Mouse (Mus musculus) layer of hippocampus, postnatal 25 days (tissue): ENCODE measurements around the gene Tmem207. TPM values are rescaled to one million over a fixed set of nuclear protein-coding genes. Genes with fewer than 3 reads are reported as not detected.
"Not testable (repeated sequence)": the region's sequence is repeated elsewhere in the genome, so short reads cannot be mapped to it uniquely, and the experiment has no call there.

Source experiments
- DNase-seq, 2 experiments: peaks; one replicate each; pipeline ENCODE4 v3.0.0; 2022; ENCODE audit warnings: mixed read lengths in 2 of 2, low spot score in 1 of 2; ENCODE audit errors: extremely low spot score in 1 of 2
- total RNA-seq, 2 experiments: library from RNA; stranded (reverse); gene quantifications; 2 replicates each; pipeline ENCODE4 v1.2.3; 2021

Gene Tmem207
- not detected for total RNA-seq

DNA sequence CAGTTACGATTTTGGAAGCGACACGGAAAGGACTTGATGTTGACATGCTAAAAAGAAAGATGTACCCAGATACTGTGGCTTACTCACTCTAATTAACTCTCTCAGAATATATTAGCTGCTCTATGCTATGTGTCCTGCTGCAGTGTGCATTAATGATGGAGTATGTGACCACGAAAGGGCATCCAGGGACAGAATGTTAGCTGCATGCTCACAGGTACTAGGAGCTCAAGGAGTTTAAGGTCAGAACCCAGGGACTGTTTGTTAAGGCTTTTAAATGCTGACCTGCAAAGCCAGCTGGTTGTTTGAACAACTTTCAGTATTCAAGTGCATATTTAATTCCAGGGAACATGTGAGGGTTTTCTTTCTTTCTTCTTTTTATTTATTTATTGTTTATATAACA lies at the start of gene Tmem207:
Tmem207 (minus strand) TSS at position 101 of the 400 bp plus-strand sequence.
- no peak for DNase-seq

DNA sequence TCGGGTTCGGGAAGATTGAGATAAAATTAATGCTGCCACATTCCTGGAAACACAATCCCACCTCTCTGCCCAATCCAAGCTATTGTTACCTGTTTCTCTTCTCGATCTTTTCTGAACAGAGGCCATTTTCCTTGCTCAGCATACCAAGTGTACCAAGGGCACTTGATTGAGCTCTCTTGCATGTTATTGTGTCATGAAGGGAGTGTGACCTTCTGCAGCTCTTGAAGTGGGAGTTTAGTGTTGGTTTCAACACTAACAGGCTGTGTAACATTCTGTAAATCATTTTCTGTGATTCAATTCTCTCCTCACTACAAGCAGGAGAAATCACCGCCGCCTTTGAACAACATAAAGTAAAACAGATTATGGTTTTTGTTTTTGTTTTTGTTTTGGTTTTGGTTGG lies 47.6 kb upstream of the Tmem207 start:
- no peak for DNase-seq

DNA sequence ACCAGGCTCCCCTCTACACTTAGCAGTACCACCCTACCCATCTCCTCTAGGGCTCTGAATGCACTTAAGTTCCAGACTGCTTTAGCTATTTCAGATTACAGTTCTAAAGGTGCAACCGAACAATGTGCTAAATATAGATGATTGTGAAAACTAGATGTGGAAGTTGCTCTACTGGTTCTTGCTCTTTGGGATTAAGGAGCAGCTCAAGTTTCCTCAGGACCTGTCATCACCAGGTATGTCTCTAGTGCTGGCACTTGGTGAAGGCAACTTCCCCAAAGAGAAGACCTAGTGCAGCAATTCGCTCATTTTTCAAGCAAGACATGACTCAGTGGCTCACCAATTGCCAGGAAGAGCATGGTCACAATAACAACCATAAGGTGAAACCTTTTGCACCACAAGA lies 45.3 kb upstream of the Tmem207 start:
- DNase-seq, result no peak

DNA sequence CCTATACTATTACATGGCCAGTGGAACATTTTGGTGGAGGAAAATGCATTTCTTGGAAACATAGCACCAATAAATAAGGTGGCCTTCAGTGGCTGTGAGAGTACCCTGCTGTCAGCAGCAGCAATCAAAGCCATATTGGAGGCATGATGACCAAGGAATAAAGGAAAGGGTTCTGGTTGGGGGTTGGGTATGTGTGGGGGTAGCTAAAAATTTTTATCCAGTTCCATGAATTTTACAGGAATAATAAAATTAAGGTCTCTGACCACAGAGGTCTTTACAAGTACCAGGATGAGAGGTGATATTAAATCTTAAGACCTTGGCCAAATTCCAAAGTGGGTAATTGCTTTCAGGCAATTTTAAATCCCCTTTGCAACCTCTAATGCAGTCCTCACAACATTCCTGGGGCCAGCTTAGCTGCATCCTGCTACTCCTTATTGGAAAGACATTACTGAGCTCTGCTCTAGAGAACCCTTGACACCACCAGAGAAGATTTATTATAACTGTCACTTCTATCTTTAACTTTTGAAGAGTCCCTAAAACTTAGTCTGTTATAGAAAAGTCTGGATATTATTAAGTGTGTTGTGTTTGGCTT lies 42.9 kb upstream of the Tmem207 start:
- DNase-seq, result no peak

DNA sequence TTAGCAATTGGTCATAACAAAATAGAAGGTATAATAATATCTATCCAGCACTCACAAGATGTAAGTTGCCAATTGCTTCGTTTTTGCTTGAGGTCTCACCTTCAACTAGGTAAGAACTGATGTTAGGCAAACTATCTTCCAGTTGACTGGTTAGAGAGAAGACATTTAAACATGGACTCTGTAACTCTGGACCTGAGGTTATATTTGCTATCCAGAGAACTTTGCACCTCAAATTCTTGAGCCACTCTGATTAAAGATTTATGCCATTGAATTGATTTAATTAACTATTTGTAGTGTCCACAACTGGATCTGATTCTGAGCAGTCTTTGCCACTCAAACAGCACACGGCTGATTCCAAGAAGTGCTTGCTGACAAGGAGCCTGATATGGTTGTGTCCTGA lies 36.2 kb upstream of the Tmem207 start:
- DNase-seq, result no peak

DNA sequence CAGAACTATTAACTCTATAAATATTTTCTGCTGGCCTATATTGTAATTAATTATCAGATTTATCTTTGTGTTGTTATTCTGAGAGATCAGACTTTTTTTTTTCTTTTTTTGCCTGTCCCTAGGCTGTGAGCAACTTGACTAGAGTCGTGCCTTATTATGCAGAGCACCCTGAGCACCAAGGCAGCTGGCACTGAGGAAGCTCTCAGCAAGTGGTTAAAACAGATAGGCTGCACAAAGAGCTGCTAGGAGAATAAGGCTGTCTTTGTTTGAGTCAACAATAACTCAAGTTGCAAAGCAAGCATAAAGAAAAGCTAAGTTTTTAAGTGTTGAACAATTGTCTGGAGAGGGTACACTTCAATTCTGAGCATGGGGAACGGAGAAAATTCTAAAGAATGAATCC lies 35.2 kb upstream of the Tmem207 start:
- no peak for DNase-seq

DNA sequence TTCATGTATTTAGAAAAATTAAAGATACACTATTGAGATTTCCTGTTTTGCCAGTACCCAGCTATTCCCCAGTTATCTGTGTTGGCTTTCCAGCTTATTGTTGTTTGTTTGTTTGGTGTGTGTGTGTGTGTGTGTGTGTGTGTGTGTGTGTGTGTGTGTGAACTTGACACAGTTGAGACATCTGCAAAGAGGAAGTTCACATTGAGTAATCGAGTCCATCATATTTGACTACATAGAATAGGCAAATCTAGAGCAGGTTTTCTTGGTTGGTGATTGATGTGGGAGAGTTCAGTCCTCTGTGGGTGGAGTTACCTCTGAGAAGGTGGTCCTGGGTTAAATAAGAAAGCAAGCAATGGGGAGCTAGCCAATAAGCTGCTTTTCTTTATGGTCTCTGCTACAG lies 32.2 kb upstream of the Tmem207 start:
- no peak for DNase-seq

DNA sequence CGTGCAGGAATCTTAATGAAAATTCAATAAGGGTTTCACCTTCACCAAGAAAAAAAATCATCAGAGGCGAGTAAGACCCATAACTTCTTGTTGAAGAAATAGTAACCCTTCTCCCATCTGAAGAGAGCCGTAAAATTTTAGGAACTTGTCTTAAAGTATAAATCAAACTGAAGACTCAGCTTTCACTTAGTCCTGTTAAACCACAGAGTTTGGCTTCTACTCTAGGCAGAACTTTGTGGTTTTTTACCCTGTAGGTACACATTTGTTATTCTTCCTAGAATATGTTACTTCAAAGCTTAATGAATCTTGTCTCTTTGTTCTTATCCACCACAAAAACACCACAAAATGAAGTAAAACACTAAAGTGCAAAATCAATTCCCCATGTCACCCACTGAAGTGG lies 25.7 kb upstream of the Tmem207 start:
- DNase-seq, result no peak

DNA sequence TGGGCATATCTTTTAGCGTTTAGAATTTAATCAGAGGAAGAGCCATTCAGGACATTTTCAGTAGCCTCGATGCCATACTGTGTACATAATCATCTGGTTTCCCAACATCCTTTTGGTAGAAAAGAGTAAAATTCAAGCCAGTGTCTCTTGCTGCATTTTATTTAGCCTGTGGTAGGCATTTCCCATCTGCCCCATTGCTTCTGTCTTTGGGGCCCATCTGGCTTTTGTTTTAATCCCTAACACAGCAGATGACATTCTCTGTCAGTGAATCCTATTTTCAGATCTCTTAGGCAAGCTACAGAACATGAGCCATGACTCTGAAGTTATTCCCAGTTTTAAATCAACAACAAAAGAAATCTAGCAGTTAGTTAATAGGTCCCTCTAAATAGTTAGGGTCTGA lies 22.7 kb upstream of the Tmem207 start:
- no peak for DNase-seq

DNA sequence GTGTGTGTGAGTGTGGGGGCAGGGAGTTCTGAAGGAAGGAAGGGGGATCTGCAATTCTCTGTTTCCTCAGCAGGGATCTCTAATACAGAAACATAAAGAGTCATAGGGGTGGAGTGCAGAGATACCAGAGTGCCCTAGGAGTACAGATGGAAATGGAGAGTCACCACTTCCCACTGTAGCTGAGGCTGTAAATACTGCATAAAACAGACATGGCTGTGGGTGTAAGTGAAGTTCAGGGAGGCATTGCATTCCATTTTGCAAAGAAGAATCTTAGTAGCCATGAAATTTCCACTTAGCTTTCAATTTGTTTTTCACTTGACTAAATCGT lies 20.3 kb upstream of the Tmem207 start:
- DNase-seq, result no peak

DNA sequence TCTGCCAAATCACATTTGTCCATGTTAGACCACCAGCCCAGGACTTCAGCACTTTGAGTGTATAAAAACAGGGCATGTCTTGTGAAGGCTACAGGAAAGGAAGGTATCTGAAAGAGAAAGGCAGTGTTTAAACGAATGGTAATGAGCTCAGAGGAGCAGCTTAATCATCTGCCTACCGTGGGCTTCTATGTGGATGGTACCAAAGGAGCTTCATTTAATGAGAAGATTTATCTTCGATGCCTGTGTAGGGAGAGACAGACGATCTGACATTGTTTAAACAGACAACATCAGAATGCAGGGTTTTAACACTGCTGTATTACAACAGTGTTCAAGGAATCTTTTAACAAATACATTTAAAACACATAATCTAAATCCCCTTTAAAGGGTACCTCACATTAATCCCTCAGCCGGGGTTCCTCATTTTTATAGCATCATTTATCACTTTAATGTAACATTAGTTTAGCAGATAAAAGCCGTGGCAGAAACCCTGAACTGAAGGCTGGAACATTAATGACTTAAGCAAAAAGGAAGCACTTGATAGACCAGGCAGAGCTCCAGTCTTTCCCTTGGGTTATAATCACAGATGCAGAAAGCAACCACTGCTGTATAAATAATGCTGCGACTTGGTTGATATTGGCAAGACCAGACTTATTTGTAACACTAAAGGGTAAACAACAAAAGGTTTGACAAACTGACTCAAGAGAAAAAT lies 19.8 kb upstream of the Tmem207 start:
- no peak for DNase-seq

DNA sequence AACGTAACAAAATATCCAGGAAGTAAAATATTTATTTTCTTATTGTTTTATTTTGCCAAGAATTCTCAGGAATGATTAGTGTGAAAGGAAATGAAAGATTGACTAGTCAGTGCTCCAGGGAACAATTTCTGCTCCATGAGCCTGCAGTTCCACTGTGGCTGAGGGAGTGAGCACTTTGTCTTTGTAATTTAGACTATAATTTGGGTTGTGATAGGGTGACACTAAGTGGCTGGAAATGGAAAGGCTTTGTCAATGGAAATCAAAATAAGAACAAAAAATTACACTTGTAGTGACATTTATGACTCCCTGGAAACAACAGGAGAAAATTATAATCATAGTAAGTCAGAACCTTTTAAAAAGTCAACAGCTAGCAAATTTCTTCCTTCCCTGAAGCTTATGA lies 5.7 kb upstream of the Tmem207 start:
- DNase-seq, result no peak

DNA sequence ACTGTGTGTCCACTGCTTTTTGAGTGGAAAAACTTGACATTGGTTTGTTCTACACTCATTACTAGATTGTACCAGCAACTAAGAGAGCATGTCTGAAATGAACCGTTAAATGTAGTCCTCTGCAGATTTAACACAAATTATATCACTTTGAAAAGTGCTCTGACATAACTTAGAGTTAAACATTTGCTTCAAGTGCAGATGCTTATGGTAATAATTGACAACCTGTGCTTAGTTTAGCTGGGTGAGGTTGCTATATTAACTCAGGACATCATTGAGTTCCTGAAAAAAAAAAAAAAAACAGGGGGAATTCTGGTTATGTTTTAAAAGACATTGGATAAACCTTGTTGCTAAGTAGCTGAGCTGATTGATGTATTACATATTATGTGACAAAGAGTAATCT lies 3.9 kb upstream of the Tmem207 start:
- DNase-seq, result no peak

DNA sequence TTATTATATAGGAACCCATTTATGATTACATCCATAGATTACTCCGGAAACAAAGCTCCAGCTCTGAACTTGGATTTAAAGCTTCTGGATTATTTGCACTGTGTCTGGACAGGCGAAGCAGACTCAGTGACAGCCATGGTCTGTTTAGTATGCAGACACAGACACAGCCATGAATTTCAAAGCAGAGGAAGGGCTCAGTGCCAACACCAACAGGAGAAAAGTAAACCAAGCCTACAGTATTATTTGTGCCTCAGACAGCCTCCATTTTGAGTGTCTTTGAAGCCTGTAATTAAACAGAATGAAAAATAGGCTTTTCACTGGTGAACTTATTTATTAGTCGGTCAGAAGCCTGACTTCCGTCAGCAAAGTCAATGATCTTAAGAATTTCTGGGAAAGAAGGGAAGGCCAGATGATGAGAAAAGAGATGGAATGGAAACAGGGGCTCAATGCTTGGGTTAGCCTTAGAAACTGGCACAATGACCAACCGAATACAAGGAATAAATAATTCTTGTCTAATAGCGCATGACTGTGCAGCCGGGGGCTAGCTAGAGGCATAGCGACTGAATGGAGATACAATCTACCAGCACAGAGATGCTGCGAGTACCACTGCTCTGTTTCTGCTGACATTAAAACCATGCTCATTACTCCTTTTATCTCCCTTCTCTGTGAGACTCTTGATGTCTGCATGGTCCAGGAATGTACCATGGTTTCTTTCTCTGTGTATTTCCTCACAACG lies 1.5 kb upstream of the Tmem207 start:
- DNase-seq, result no peak

DNA sequence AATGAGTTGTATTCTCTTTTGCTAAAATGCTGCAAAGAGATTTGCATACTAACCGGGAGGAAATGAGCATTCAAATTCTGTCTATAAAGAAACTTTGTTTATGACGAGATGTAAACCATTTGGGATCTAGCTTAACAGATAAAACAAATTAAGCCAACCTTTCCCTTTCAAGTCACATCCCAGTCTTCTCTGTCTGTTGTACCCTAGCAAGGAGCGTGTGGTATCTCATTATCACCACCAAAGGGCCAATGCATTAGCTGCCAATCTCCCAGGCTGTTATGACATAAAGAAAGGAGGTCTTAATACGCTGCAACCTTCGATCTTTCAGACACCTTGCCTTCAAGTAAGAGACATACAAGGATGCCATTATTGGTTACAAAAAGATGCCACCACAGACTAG lies 737 bp downstream of the Tmem207 start:
- DNase-seq, result no peak

DNA sequence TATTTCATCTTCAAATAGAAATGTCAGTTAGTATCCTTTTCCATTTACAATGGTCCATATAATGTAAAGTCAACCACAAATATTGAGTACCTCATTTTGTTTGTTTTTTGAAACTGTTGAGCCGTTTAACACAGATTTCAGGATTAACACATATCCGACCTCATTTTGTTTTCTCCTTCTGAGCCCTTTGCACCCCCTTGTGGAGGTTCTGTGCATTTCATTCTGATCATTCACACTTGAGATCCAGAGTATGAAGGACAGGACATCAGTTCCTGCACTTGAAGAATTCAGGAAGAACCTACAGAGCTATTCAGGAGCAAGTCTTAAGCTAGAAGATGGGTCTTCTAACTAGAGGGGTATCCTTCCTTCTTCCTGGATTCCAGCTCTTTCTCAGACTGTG lies 7.0 kb downstream of the Tmem207 start:
- DNase-seq, result peak in 1 of 2 experiments; percentile 43

DNA sequence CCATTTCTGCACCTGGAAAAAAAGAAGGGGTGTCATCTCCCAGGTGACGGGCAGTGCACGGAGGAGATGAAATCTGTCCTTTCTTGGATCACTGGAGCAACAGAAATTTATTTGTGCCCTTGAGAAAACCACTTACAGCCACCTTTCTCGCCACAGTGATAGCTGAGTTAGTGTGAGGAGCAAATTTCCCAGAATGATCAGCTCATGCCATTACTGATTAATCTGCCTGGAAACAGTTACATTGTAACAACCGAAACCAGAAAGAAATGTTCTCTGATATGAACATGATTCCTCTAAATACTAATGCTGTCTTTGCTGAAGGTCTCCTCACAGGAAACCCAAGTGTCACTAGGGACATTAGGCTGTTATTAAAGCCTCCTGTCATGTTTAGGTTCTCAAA lies 21.6 kb downstream of the Tmem207 start:
- no peak for DNase-seq

DNA sequence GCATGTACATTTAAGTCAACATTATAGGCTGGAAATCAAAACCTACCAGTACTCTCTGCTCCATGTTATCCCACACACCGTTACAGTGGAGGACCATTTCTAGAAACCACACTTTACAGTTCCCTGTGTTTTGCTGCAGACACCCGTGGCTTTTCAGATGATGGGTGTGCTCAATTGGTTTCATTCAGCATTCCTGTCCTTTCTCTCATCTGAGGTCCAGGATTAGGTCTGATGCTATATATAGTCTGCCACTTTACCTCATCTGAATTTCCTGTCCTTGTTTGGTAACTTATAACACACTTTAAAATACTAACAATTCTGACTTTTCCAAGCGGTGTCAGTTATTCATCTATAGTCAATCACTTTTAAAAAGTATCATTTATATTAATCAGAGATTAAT lies 25.8 kb downstream of the Tmem207 start:
- no peak for DNase-seq

DNA sequence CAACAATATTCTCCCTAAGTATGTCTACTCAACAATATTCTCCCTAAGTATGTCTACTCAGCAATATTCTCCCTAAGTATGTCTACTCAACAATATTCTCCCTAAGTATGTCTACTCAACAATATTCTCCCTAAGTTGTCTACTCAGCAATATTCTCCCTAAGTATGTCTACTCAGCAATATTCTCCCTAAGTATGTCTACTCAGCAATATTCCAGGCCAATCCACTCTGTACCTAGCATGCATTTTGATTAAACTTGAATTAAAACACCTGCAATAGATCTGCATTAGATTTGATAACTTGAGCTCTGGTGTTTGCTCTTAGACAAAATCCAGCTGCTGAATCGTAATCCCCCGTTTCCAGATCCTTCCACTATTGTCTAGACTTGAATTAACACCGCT lies 26.9 kb downstream of the Tmem207 start:
- DNase-seq, result not testable (repeated sequence)

DNA sequence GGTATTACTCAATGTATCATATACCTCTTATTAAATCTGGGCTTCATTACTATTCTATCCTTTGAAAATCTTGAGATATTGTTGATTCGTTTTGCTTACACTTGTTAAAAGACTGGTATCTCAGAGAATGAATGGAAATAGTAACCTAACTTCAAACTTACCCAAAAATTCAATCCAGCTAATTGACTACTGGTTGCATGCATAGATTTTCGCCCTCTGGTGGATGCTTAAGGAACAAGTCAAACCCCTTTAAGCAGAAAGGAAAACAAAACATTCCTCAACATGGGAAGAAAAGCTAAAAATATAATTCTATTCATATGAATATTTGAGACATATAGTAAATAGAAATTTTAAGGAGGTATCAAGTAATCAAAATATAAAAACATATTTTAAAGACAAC lies 30.8 kb downstream of the Tmem207 start:
- DNase-seq, result peak in 1 of 2 experiments; percentile 36

DNA sequence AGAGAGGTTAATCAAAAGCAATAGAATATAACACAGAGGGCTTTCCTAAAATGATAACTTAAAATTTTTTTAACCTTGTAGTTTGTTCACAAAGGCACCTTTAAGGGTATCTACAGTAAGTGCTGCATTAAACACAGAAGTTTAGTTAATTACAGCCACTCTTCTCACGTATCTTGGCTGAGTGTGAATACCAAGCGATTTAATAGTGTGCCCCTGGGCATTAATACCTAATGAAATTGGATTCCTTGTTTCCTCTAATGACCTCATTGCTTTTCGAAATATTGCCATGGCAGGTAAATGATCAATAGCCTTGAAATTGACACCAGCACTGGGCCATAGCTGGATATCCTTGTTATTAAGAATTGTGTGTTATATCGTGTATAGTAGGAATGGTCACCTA lies 55.3 kb downstream of the Tmem207 start:
- no peak for DNase-seq

DNA sequence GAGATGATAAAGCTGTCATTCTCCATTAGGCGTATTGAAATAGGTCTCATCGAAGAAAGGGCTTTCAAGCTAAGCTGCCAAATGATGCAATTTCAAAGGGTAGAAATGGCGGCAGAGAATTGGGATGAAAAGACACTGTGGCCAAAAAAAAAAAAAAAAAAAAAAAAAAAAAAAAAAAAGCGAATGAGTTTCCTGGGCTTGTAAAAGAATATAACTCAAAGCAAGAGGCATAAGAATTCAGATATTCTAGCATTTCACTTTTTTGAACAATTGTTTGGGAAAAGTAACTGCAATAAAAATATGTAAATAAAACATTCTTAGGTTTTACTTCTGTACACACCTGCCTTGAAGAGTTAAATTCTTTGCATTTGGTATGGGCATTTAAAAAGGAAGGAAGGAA lies 60.0 kb downstream of the Tmem207 start:
- no peak for DNase-seq
